Mouse (Mus musculus) megakaryocyte, embryonic 14.5 days (primary cell): ENCODE data around the gene E130309D02Rik. TPM values are rescaled to one million over a fixed set of nuclear protein-coding genes. Genes with fewer than 3 reads are reported as not detected.

Source experiments
- H3K27me3 ChIP-seq: replicated peaks from 2 replicates; pipeline ENCODE3; 2012; ENCODE audit warnings: inconsistent platforms
- H3K36me3 ChIP-seq: replicated peaks from 2 replicates; pipeline ENCODE3; 2012; ENCODE audit warnings: low read length, inconsistent platforms, mixed read lengths
- H3K4me1 ChIP-seq: 2 replicates; pipeline ENCODE4 v1.6.1; 2012; ENCODE audit warnings: inconsistent platforms
- H3K4me3 ChIP-seq: replicated peaks from 2 replicates; pipeline ENCODE3; 2012; ENCODE audit warnings: moderate library complexity, mild to moderate bottlenecking, inconsistent platforms
- H3K9me3 ChIP-seq: 2 replicates; pipeline ENCODE4 v1.6.1; 2012; ENCODE audit warnings: inconsistent platforms
- FLI1 ChIP-seq: IDR thresholded peaks from 2 replicates; pipeline ENCODE4 v1.6.1; 2012; ENCODE audit warnings: low read length, inconsistent platforms, mixed read lengths
- GATA1 ChIP-seq: IDR thresholded peaks from 3 replicates; pipeline ENCODE4 v1.6.1; 2012; ENCODE audit warnings: mixed read lengths, low read length, inconsistent platforms, borderline replicate concordance
- polyA plus RNA-seq: library from polyadenylated mRNA; stranded (reverse); fragments of >175 nt; gene quantifications from 2 replicates; pipeline ENCODE4 v1.2.3, GENCODE M21; 2012; ENCODE audit warnings: low replicate concordance; ENCODE audit not compliant: insufficient read depth

Gene E130309D02Rik
- polyA plus RNA-seq, 1 experiment: 53.2 TPM

GRCm38 (mm10) chr5:143255131-143255519, 60.0 kb downstream of the E130309D02Rik start:
- Histone ChIP-seq H3K27me3 (peaks cover 92% of the 10 kb centered on the region), H3K9me3 (peaks cover 28% of the 10 kb centered on the region), H3K36me3 (peaks cover 9% of the 10 kb centered on the region), H3K4me3 (no peak overlapping the region), H3K4me1 (peaks cover 32% of the 10 kb centered on the region)
- no peak for TF ChIP-seq FLI1
- TF ChIP-seq GATA1: no peak

GRCm38 (mm10) chr5:143254487-143255130, 60.6 kb downstream of the E130309D02Rik start:
- TF ChIP-seq FLI1: no peak
- no peak for TF ChIP-seq GATA1
- Histone ChIP-seq H3K27me3 (peaks cover 87% of the 10 kb centered on the region), H3K4me3 (peak overlapping the region; percentile 28), H3K9me3 (peaks cover 28% of the 10 kb centered on the region), H3K4me1 (peaks cover 27% of the 10 kb centered on the region), H3K36me3 (peaks cover 12% of the 10 kb centered on the region)

DNA sequence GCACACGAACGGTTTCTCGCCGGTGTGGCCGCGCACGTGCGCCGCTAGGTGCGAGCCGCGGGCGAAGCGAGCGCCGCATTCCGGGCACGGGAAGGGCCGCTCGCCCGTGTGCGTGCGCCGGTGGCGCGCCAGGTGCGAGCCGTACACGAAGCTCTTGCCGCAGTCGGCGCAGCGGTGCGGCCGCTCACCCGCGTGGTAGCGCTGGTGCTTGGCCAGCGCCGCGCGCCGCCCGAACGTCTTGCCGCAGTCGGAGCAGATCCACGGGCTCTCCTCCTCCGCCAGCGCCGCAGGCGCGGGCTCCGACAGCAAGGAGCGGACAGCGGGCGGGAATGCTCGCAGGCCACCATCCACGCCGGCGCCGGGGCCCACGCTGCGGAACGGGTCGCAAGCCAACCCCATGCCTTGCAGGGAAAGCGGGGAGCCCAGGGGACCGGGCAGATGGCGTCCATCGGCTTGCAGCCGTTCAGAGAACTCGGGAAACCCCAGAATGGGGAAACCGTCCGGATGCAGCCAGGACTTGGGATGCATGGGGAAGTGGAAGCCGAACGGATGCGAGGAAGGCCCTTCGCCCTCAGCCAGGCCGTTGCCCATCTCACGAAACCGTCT, 61.2 kb downstream of the E130309D02Rik start:
- H3K36me3 ChIP-seq: peaks cover 12% of the 10 kb centered on the region
- H3K4me1 ChIP-seq: peaks cover 27% of the 10 kb centered on the region
- peak overlapping the region; percentile 79 for H3K4me3 ChIP-seq
- peaks cover 28% of the 10 kb centered on the region for H3K9me3 ChIP-seq
- H3K27me3 ChIP-seq: peaks cover 83% of the 10 kb centered on the region
- TF ChIP-seq GATA1: no peak
- no peak for TF ChIP-seq FLI1

DNA sequence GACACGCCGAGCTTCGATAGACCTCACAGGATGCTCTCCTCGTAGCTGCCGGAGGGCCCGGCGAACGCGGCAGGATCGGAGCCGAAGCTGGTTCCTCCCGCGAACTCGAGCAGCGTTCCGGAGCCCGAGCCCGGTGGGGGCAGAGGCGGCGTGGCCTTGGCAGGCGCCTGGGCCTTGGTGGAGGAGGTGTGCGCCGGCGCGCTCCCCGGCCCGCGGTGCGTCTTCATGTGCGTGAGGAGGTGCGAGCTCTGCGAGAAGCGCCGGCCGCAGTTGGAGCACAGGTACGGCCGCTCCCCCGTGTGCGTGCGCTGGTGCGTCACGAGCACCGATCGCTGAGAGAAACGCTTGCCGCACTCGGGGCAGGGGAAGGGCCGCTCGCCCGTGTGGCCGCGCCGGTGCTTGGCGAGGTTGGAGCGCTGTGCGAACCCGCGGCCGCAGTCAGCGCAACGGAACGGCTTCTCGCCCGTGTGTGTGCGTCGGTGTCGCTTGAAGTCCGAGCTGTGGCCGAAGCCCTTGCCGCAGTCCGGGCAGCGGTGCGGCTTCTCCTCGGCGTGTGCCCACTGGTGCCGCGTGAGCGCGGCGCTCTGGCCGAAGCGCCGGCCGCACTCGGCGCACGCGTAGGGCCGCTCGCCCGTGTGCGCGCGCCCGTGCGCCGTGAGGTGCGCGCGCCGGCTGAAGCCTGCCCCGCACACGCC, 61.8 kb downstream of the E130309D02Rik start:
- Histone ChIP-seq H3K27me3 (peaks cover 77% of the 10 kb centered on the region), H3K4me3 (peak overlapping the region; percentile 79), H3K9me3 (peaks cover 28% of the 10 kb centered on the region), H3K4me1 (peaks cover 34% of the 10 kb centered on the region), H3K36me3 (peaks cover 19% of the 10 kb centered on the region)
- TF ChIP-seq FLI1 (no peak), GATA1 (no peak)

DNA sequence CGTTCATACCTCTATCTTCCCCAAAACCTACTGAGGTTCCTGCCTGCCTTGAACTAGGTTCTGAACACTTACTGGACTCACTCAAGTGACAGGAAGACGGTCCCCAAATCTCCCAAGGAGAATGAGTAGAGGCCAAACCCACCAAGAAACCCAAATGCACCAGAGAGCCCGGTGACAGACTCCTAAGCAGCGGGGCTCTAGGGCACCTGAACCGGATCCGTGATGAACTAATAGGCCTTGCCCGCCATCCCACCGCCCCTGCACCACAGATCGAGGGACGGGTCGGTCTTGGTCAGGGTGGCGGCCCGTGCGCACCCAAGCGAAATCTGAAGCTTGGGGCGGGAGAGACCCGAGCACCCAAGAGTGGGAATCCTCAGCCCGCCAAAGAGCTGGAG, 62.4 kb downstream of the E130309D02Rik start:
- peak overlapping the region; percentile 79 for H3K4me3 ChIP-seq
- peaks cover 72% of the 10 kb centered on the region for H3K27me3 ChIP-seq
- peaks cover 39% of the 10 kb centered on the region for H3K4me1 ChIP-seq

DNA sequence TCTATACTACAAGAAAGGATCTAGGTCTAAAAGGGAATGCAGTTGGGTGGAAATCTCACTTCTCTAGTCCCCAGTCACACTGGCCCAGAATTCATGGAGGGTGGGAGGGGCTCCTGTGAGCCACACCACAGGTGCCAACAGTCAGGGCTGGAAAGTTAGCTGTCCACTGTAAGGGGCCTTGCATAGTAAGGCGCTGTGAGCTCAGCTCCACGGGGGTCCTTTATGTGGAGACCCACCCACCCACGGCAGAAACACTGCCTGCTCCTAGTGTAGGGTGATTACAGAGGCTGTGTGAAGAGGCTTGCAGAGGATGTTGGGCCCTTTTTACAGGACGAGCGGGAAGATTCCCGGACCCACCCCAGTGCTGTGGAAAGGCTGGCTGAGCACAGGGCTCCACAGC, 63.1 kb downstream of the E130309D02Rik start:
- TF ChIP-seq GATA1 (no peak), FLI1 (no peak)
- H3K36me3 ChIP-seq: peaks cover 32% of the 10 kb centered on the region

More for the DNA sequence above, 62.4 kb downstream of the E130309D02Rik start:
- TF ChIP-seq FLI1 (no peak), GATA1 (no peak)
- peaks cover 28% of the 10 kb centered on the region for H3K9me3 ChIP-seq
- H3K36me3 ChIP-seq: peaks cover 24% of the 10 kb centered on the region

More for the DNA sequence above, 63.1 kb downstream of the E130309D02Rik start:
- H3K4me1 ChIP-seq: peaks cover 47% of the 10 kb centered on the region
- peaks cover 64% of the 10 kb centered on the region for H3K27me3 ChIP-seq
- H3K9me3 ChIP-seq: peaks cover 28% of the 10 kb centered on the region
- no peak overlapping the region for H3K4me3 ChIP-seq

Other genes starting within 250 kb of the E130309D02Rik start
- 17.7 and 33.1 TPM in 2 replicates for gene Rnf216, start 202.4 kb downstream of the E130309D02Rik start, polyA plus RNA-seq
- gene Olfr718-ps1, start 167.8 kb downstream of the E130309D02Rik start, polyA plus RNA-seq: not detected in 2 replicates
- gene Rbak, start 134.6 kb downstream of the E130309D02Rik start, polyA plus RNA-seq: 0.18 and 3.4 TPM in 2 replicates
- not detected in 2 replicates for gene Spdye4b, start 134.3 kb downstream of the E130309D02Rik start, polyA plus RNA-seq
- gene Spdye4a, start 88.5 kb downstream of the E130309D02Rik start, polyA plus RNA-seq: not detected in 2 replicates
- 1.3 and 1.7 TPM in 2 replicates for gene Zfp12, start 80.2 kb downstream of the E130309D02Rik start, polyA plus RNA-seq
- 1.1 and 1.7 TPM in 2 replicates for gene Zfp316, start 45.3 kb downstream of the E130309D02Rik start, polyA plus RNA-seq
- gene Zfp853, start 21.7 kb downstream of the E130309D02Rik start, polyA plus RNA-seq: 0.06 TPM in 1 of 2 replicates, not detected in the other
- 56.0 and 65.8 TPM in 2 replicates for gene Zdhhc4, start 13.9 kb upstream of the E130309D02Rik start, polyA plus RNA-seq
- not detected in 2 replicates for gene Grid2ip, start 42.0 kb upstream of the E130309D02Rik start, polyA plus RNA-seq
- 42.6 and 69.6 TPM in 2 replicates for gene Kdelr2, start 88.5 kb upstream of the E130309D02Rik start, polyA plus RNA-seq
- 5.3 and 8.6 TPM in 2 replicates for gene Daglb, start 149.2 kb upstream of the E130309D02Rik start, polyA plus RNA-seq
- gene Rac1, start 212.7 kb upstream of the E130309D02Rik start, polyA plus RNA-seq: 176 and 178 TPM in 2 replicates